Mouse (Mus musculus): Measurements from ENCODE around the gene Zfp956. TPM values are rescaled to one million over a fixed set of nuclear protein-coding genes. Genes with fewer than 3 reads are reported as not detected.

Gene Zfp956
- polyA plus RNA-seq, 1 experiment, result 17.2 TPM

GRCm38 (mm10) chr6:47912991-47913390 is 40.2 kb upstream of the Zfp956 start:
- WGBS, result 68% methylated on average over 3 of the region's 3 CpGs
- no peak for TF ChIP-seq POLR2A (IDR thresholded peaks at IDR 0.05; ENCODE audit: low read depth, low read length)
- no peak for TF ChIP-seq CTCF (IDR thresholded peaks at IDR 0.05; ENCODE audit: extremely low read depth, insufficient read depth, insufficient read length, insufficient replicate concordance)
- H3K27me3 ChIP-seq (ENCODE audit: control insufficient read depth, insufficient read depth, low read length), result no peaks in the 10 kb centered on the region

GRCm38 (mm10) chr6:47917051-47917450 is 36.1 kb upstream of the Zfp956 start:
- H3K4me3 ChIP-seq (ENCODE audit: extremely low read depth, insufficient read depth, insufficient read length), result no peak overlapping the region
- no peaks in the 10 kb centered on the region for H3K27me3 ChIP-seq (ENCODE audit: control insufficient read depth, insufficient read depth, low read length)
- DNase-seq (ENCODE audit: low read depth in 1 of 2, low spot score in 2 of 2), result no peak
- no peak overlapping the region for H3K27ac ChIP-seq (ENCODE audit: insufficient read depth, low read length)
- WGBS, result 78% methylated on average over 5 of the region's 5 CpGs
- peaks cover 4% of the 10 kb centered on the region; the same call in 1 of the 2 replicates for H3K4me1 ChIP-seq (ENCODE audit: control insufficient read depth, insufficient read depth, insufficient read length)
- TF ChIP-seq CTCF (IDR thresholded peaks at IDR 0.05; ENCODE audit: extremely low read depth, insufficient read depth, insufficient read length, insufficient replicate concordance) (no peak), POLR2A (IDR thresholded peaks at IDR 0.05; ENCODE audit: low read depth, low read length) (no peak)
- no peaks in the 10 kb centered on the region for H3K36me3 ChIP-seq (ENCODE audit: control insufficient read depth, insufficient read depth, low read length)

More at GRCm38 (mm10) chr6:47912991-47913390, 40.2 kb upstream of the Zfp956 start:
- Histone ChIP-seq H3K4me3 (ENCODE audit: extremely low read depth, insufficient read depth, insufficient read length) (no peak overlapping the region), H3K36me3 (ENCODE audit: control insufficient read depth, insufficient read depth, low read length) (no peaks in the 10 kb centered on the region), H3K4me1 (ENCODE audit: control insufficient read depth, insufficient read depth, insufficient read length) (no peaks in the 10 kb centered on the region), H3K27ac (ENCODE audit: insufficient read depth, low read length) (no peak overlapping the region)
- DNase-seq (ENCODE audit: low read depth in 1 of 2, low spot score in 2 of 2), result no peak

DNA sequence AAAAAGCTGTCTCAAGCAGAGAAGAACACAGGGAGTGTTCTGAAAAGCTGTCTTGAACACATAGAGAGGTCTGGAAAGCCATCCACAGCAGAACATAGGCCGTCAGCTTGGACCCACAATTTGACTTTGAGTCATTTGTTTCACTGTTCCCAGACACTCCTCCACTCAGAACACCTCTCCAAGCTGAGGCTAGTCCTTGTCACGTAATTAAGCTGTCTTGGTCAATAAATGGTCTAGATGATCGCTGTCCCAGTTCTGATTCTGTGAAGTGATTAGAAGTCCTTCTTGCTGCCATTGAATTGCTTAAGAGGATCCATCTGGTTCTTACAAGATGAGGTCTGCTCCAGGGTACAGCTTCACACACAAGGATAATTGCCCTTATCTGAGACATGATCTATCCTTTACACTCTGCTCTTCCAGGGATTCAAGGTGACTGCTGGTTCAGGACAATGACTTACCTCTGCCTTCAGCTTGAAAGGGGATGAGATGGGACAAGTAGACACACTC is 34.4 kb upstream of the Zfp956 start:
- TF ChIP-seq POLR2A (IDR thresholded peaks at IDR 0.05; ENCODE audit: low read depth, low read length) (no peak), CTCF (IDR thresholded peaks at IDR 0.05; ENCODE audit: extremely low read depth, insufficient read depth, insufficient read length, insufficient replicate concordance) (no peak)

GRCm38 (mm10) chr6:47919646-47920446 is 33.3 kb upstream of the Zfp956 start:
- Histone ChIP-seq H3K27me3 (ENCODE audit: control insufficient read depth, insufficient read depth, low read length) (no peaks in the 10 kb centered on the region), H3K27ac (ENCODE audit: insufficient read depth, low read length) (0 out of 2 replicates have a peak overlapping the region, but pooled peaks have one; percentile 96), H3K4me1 (ENCODE audit: control insufficient read depth, insufficient read depth, insufficient read length) (peaks cover 8% of the 10 kb centered on the region; the same call in 1 of the 2 replicates), H3K36me3 (ENCODE audit: control insufficient read depth, insufficient read depth, low read length) (no peaks in the 10 kb centered on the region), H3K4me3 (ENCODE audit: extremely low read depth, insufficient read depth, insufficient read length) (peak overlapping the region; percentile 96)
- 34% methylated on average over 11 of the region's 11 CpGs for WGBS
- TF ChIP-seq CTCF (IDR thresholded peaks at IDR 0.05; ENCODE audit: extremely low read depth, insufficient read depth, insufficient read length, insufficient replicate concordance) (no peak), POLR2A (IDR thresholded peaks at IDR 0.05; ENCODE audit: low read depth, low read length) (no peak)
- no peak for DNase-seq (ENCODE audit: low read depth in 1 of 2, low spot score in 2 of 2)

More for the DNA sequence above, 34.4 kb upstream of the Zfp956 start:
- 93% methylated on average over 3 of the region's 3 CpGs for WGBS
- Histone ChIP-seq H3K4me3 (ENCODE audit: extremely low read depth, insufficient read depth, insufficient read length) (no peak overlapping the region), H3K27me3 (ENCODE audit: control insufficient read depth, insufficient read depth, low read length) (no peaks in the 10 kb centered on the region), H3K36me3 (ENCODE audit: control insufficient read depth, insufficient read depth, low read length) (no peaks in the 10 kb centered on the region), H3K4me1 (ENCODE audit: control insufficient read depth, insufficient read depth, insufficient read length) (peaks cover 8% of the 10 kb centered on the region; the same call in 1 of the 2 replicates), H3K27ac (ENCODE audit: insufficient read depth, low read length) (no peak overlapping the region)
- DNase-seq (ENCODE audit: low read depth in 1 of 2, low spot score in 2 of 2), result no peak

DNA sequence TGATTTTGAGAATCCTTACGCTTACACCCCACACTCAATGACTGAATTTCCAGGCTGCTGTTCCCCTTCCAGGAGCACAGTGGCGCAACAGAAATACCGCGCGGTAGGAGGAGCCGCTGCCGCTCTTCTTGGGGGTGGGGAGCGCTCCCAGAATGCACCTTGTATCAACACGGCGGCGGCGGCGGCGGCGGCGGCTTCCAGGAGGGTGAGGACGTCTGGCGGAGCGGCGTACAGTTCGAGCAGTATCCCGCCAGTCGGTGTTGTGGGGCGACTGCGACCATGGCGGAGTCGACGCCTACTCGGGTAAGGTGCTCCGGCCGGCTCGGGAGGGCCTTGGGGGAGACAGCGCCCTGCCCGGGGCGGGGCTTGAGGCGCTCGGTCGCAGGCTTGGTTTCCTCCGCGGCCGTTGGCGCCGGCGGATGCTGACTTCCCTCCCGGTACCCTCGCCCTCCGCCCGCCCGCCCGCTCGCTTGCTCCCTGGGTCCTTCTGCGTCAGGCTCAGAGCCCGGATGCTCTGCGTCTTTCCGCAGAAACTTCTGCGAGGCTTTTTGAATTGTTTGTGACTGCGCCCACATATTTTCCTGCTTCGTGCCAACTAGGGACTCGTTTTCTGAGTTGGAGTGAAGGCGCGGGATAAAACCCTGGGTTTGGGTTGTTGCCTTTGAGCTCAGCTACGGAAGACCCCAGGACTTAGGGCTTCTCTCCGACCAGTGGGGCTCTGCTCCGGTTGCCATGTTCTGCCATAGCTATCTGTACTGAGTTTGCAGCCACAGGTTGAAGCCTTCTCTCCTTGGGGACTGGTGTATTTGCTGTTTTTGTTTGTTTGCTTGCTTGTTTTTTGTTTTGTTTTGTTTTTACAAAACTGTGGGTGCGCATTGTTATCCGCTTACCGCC is 32.5 kb upstream of the Zfp956 start, which contains the start of gene Zfp212:
Gene Zfp212 (plus strand): TSS at position 30 of the 894 bp plus-strand sequence.
- 1% methylated on average over 67 of the region's 67 CpGs for WGBS
- H3K4me1 ChIP-seq (ENCODE audit: control insufficient read depth, insufficient read depth, insufficient read length), result peaks cover 8% of the 10 kb centered on the region; the same call in 1 of the 2 replicates

DNA sequence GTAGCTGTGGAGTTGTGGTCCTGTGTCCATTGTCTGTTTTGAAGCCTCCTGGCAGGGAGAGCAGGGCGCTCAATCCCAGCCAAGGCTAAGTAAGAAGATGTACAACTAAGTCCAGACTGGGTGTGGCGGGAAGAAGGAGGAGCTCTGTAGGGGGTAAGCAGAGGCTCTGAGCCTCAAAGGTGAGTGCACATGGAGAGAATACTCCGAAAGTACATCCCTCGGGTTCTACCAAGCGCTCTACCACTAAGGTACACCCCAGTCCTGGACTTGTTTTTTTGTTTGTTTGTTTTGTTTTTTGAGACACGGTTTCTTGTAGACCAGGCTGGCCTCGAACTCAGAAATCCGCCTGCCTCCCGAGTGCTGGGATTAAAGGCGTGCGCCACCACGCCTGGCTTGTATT is 10.7 kb upstream of the Zfp956 start:
- TF ChIP-seq CTCF (IDR thresholded peaks at IDR 0.05; ENCODE audit: extremely low read depth, insufficient read depth, insufficient read length, insufficient replicate concordance) (no peak), POLR2A (IDR thresholded peaks at IDR 0.05; ENCODE audit: low read depth, low read length) (no peak)
- peak overlapping the region; percentile 56; the same call in 1 of the 2 replicates for H3K4me3 ChIP-seq (ENCODE audit: extremely low read depth, insufficient read depth, insufficient read length)
- WGBS, result 65% methylated on average over 12 of the region's 12 CpGs
- no peak overlapping the region for H3K27ac ChIP-seq (ENCODE audit: insufficient read depth, low read length)
- H3K4me1 ChIP-seq (ENCODE audit: control insufficient read depth, insufficient read depth, insufficient read length), result peaks cover 4% of the 10 kb centered on the region
- no peaks in the 10 kb centered on the region for H3K36me3 ChIP-seq (ENCODE audit: control insufficient read depth, insufficient read depth, low read length)
- no peaks in the 10 kb centered on the region for H3K27me3 ChIP-seq (ENCODE audit: control insufficient read depth, insufficient read depth, low read length)
- no peak for DNase-seq (ENCODE audit: low read depth in 1 of 2, low spot score in 2 of 2)

More for the DNA sequence above, 32.5 kb upstream of the Zfp956 start, which contains the start of gene Zfp212:
- TF ChIP-seq POLR2A (IDR thresholded peaks at IDR 0.05; ENCODE audit: low read depth, low read length) (peak; percentile 2; the same call in 1 of the 2 replicates), CTCF (IDR thresholded peaks at IDR 0.05; ENCODE audit: extremely low read depth, insufficient read depth, insufficient read length, insufficient replicate concordance) (peak; percentile 44; the same call in 1 of the 2 replicates)
- Histone ChIP-seq H3K27me3 (ENCODE audit: control insufficient read depth, insufficient read depth, low read length) (no peaks in the 10 kb centered on the region), H3K36me3 (ENCODE audit: control insufficient read depth, insufficient read depth, low read length) (no peaks in the 10 kb centered on the region), H3K4me3 (ENCODE audit: extremely low read depth, insufficient read depth, insufficient read length) (peak within 1 kb of the TSS; percentile 96), H3K27ac (ENCODE audit: insufficient read depth, low read length) (peak within 1 kb of the TSS; percentile 96)
- DNase-seq (ENCODE audit: low read depth in 1 of 2, low spot score in 2 of 2), result peak; percentile 68 to 82
